Mouse (Mus musculus): ENCODE measurements around the gene Arf3. TPM values are rescaled to one million over a fixed set of nuclear protein-coding genes. Genes with fewer than 3 reads are reported as not detected.

The Arf3 gene
- total and polyA plus RNA-seq, 2 experiments from 2014 or later: 93.8 to 144 TPM

DNA sequence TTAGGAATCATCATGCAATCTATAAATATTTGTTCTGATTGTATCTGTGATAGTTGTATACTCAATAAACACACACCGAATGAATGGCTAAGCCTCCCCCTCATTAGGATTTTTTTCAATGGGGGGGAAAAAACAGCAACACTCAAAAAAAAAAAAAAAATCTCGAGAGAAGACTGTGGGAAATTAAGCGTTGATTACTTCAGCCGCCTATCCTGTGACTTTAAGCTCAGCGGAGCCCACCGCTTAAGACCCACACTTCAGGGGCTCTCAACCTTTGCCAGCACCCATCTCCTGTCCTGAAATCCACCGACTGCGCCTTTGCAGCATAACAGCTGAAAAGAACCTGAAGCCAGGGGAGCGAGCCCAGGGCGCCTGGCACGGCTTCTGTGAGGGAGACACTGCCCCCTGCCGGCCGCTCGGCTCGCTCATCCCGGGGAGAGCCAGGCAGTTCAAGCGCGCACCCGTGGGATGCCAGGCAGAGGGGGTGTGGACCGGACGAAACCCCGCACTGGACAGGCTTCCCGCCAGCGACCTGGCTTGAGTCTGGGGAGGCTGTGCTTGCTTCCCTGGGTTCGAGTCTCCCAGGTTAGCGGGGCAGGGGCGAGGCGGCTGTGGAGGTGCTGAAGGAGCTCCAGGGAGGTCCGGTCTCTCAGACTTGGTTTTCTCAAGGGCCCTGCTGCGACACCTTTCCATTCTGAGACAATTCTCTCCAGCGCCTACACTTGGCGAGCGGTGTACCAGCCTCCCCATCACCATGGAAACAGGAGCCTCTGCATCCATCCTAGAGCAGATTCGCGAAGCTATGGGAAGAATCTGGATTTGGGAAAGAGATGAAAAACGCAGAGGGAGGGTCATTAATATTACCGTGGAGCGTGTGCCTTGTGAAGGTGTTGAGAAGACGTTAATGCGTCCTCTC lies 63.6 kb downstream of the Arf3 start:
- Histone ChIP-seq H3K27ac (ENCODE audit: low read depth, low read length) (peak overlapping the region; percentile 84), H3K4me1 (ENCODE audit: insufficient read depth, low read length) (no peaks in the 10 kb centered on the region), H3K9me3 (ENCODE audit: low read length) (no peaks in the 10 kb centered on the region), H3K36me3 (ENCODE audit: insufficient read depth, low read length) (no peaks in the 10 kb centered on the region), H3K9ac (replicated peaks; ENCODE audit: low read length, poor library complexity, severe bottlenecking) (peak overlapping the region; percentile 56; the same call in 1 of the 2 replicates), H3K27me3 (ENCODE audit: insufficient read depth, low read length) (0 out of 2 replicates have a peak, but pooled peaks cover 4% of the 10 kb centered on the region), H3K4me2 (ENCODE audit: low read depth, low read length, poor library complexity, severe bottlenecking) (peak overlapping the region; percentile 58), H3K4me3 (ENCODE audit: low read depth, low read length) (peak overlapping the region; percentile 47)
- peak; percentile 84 for DNase-seq (ENCODE audit: low spot score)
- peak; percentile 90 for ATAC-seq (ENCODE audit: low FRiP score)
- TF ChIP-seq CTCF (IDR thresholded peaks at IDR 0.05): peak; percentile 95
- 3% methylated on average over 39 of the region's 40 CpGs for WGBS

DNA sequence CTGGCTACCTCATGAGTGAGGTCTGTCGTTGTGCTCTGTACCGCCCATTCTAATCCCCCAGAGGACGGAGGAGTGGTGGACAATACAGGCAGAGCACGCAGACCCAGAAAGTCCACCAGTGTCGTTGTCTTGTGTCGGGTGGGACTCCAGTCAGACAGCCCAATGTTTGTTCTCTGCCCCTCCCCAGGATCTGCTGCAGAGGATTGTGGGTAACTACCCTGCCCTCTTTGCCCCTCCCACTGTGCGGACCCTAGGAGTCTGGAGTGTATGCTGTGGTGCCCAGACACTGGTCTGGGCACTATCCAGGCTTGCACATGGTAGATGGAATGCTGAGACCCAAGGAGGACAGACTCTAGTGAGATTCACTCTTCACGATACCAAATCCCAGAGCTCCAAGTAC lies 66.8 kb downstream of the Arf3 start:
- WGBS: 44% methylated on average over 8 of the region's 8 CpGs
- Histone ChIP-seq H3K4me3 (ENCODE audit: low read depth, low read length) (no peak overlapping the region), H3K27ac (ENCODE audit: low read depth, low read length) (no peak overlapping the region), H3K9me3 (ENCODE audit: low read length) (no peaks in the 10 kb centered on the region), H3K4me1 (ENCODE audit: insufficient read depth, low read length) (peaks cover 6% of the 10 kb centered on the region), H3K4me2 (ENCODE audit: low read depth, low read length, poor library complexity, severe bottlenecking) (no peak overlapping the region), H3K9ac (replicated peaks; ENCODE audit: low read length, poor library complexity, severe bottlenecking) (no peak overlapping the region), H3K36me3 (ENCODE audit: insufficient read depth, low read length) (no peaks in the 10 kb centered on the region), H3K27me3 (ENCODE audit: insufficient read depth, low read length) (0 out of 2 replicates have a peak, but pooled peaks cover under 1% of the 10 kb centered on the region)
- TF ChIP-seq CTCF (IDR thresholded peaks at IDR 0.05): no peak
- ATAC-seq (ENCODE audit: low FRiP score) (no peak), DNase-seq (ENCODE audit: low spot score) (no peak)

DNA sequence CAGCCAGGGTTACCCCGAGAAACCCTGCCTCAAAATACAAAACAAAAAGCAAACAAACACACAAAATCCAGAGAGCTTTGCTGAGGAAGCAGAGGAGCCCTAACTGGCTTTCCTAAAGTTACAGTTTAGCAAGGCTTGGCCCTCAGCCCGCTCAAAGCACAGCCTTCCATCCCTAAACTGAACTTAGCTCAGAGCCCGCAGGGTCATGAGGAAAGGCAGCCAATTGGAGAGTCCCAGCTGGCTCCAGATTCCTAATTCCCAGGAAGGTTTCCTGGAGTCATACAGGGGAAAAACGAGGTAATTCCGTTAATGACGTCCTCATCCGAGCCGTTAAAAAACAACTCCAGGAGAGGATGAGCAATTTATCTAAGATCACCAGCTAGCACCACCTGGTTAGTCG lies 67.3 kb downstream of the Arf3 start:
- Histone ChIP-seq H3K27me3 (ENCODE audit: insufficient read depth, low read length) (no peaks in the 10 kb centered on the region), H3K27ac (ENCODE audit: low read depth, low read length) (no peak overlapping the region), H3K4me2 (ENCODE audit: low read depth, low read length, poor library complexity, severe bottlenecking) (no peak overlapping the region), H3K9ac (replicated peaks; ENCODE audit: low read length, poor library complexity, severe bottlenecking) (no peak overlapping the region), H3K9me3 (ENCODE audit: low read length) (no peaks in the 10 kb centered on the region), H3K4me1 (ENCODE audit: insufficient read depth, low read length) (peaks cover 10% of the 10 kb centered on the region), H3K36me3 (ENCODE audit: insufficient read depth, low read length) (no peaks in the 10 kb centered on the region), H3K4me3 (ENCODE audit: low read depth, low read length) (no peak overlapping the region)
- WGBS: 66% methylated on average over 9 of the region's 9 CpGs
- DNase-seq (ENCODE audit: low spot score): no peak
- no peak for ATAC-seq (ENCODE audit: low FRiP score)
- no peak for TF ChIP-seq CTCF (IDR thresholded peaks at IDR 0.05)

DNA sequence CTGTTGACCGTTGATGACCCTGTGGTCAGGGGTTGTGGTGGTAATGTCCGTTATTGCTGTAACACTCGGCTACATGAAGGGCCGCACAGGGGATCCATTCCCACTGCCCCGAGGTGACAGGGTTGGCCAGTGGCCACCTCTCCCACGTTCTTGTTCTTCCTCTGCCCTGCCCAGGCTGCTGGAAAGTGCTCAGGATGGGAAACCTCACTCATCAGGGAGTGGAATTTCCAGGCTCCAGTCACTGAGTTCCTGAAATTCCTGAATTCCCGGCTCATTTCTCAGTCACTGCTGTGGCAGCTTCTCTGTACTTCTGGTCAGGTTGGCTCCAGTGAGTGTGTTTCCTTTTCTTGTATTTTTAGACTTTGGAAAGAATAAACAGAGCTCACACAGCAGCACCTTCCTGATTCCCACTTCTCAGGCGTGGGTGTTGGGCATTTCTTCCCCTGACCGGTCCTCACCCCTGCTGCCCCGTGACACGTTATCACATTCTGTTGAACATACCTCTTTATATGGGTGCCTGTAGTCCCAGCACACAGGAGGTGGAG lies 70.8 kb downstream of the Arf3 start:
- H3K27ac ChIP-seq (ENCODE audit: low read depth, low read length): no peak overlapping the region
- no peaks in the 10 kb centered on the region for H3K36me3 ChIP-seq (ENCODE audit: insufficient read depth, low read length)
- H3K4me2 ChIP-seq (ENCODE audit: low read depth, low read length, poor library complexity, severe bottlenecking): no peak overlapping the region
- TF ChIP-seq CTCF (IDR thresholded peaks at IDR 0.05): no peak
- no peak overlapping the region for H3K4me3 ChIP-seq (ENCODE audit: low read depth, low read length)
- no peak for ATAC-seq (ENCODE audit: low FRiP score)
- DNase-seq (ENCODE audit: low spot score): no peak
- H3K9me3 ChIP-seq (ENCODE audit: low read length): no peaks in the 10 kb centered on the region
- H3K27me3 ChIP-seq (ENCODE audit: insufficient read depth, low read length): no peaks in the 10 kb centered on the region
- H3K9ac ChIP-seq (replicated peaks; ENCODE audit: low read length, poor library complexity, severe bottlenecking): no peak overlapping the region
- 53% methylated on average over 11 of the region's 11 CpGs for WGBS
- H3K4me1 ChIP-seq (ENCODE audit: insufficient read depth, low read length): peaks cover 10% of the 10 kb centered on the region

DNA sequence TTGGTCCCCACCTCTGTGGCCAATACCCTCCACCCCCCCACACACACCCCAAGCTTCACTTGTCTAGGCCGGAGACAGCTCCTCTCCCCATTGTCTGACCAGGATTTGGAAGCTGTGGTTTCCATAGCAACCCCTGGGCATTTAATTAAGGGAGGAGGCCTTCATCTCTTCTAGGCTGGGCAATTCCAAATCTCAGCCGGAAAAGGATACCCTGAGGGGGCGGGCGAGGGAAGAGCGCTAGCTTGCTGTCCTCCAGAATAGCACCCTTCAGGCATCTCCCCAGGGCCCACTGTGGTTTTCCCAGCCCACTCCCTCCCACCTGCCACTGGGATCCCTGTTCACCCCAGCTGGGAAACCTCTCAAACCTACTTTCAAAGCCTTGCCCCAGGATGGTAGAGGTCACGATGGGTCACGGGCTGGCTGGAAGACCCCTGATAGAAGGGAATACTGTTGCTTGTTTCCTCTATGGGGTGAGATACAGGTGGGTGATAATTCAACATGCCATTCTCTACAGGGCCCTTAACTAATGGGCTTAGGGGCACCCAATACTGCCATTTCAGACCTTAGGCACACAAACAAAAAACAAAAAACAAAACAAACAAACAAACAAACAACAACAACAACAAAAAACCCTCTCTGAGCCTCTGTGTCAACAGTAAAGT lies 71.4 kb downstream of the Arf3 start:
- TF ChIP-seq CTCF (IDR thresholded peaks at IDR 0.05): no peak
- Histone ChIP-seq H3K27me3 (ENCODE audit: insufficient read depth, low read length) (no peaks in the 10 kb centered on the region), H3K9me3 (ENCODE audit: low read length) (no peaks in the 10 kb centered on the region), H3K4me1 (ENCODE audit: insufficient read depth, low read length) (peaks cover 10% of the 10 kb centered on the region), H3K36me3 (ENCODE audit: insufficient read depth, low read length) (no peaks in the 10 kb centered on the region), H3K9ac (replicated peaks; ENCODE audit: low read length, poor library complexity, severe bottlenecking) (no peak overlapping the region), H3K4me2 (ENCODE audit: low read depth, low read length, poor library complexity, severe bottlenecking) (peak overlapping the region; percentile 4; the same call in 1 of the 2 replicates), H3K4me3 (ENCODE audit: low read depth, low read length) (no peak overlapping the region), H3K27ac (ENCODE audit: low read depth, low read length) (no peak overlapping the region)
- ATAC-seq (ENCODE audit: low FRiP score) (no peak), DNase-seq (ENCODE audit: low spot score) (peak; percentile 70)
- 17% methylated on average over 7 of the region's 7 CpGs for WGBS

Measured in midbrain, postnatal 0 days (tissue).